Mouse (Mus musculus): ENCODE measurements around the gene Tdrkh.

Tdrkh gene

GRCm38 (mm10) chr3:94377028-94377923, 35.8 kb upstream of the Tdrkh start:
- Histone ChIP-seq H3K27me3 (ENCODE audit: control insufficient read depth, insufficient read depth, low read length, poor library complexity, severe bottlenecking) (no peaks in the 10 kb centered on the region), H3K36me3 (ENCODE audit: control insufficient read depth, insufficient read depth, low read length, poor library complexity, severe bottlenecking) (no peaks in the 10 kb centered on the region)
- DNase-seq (ENCODE audit: low read depth, low spot score): no peak

DNA sequence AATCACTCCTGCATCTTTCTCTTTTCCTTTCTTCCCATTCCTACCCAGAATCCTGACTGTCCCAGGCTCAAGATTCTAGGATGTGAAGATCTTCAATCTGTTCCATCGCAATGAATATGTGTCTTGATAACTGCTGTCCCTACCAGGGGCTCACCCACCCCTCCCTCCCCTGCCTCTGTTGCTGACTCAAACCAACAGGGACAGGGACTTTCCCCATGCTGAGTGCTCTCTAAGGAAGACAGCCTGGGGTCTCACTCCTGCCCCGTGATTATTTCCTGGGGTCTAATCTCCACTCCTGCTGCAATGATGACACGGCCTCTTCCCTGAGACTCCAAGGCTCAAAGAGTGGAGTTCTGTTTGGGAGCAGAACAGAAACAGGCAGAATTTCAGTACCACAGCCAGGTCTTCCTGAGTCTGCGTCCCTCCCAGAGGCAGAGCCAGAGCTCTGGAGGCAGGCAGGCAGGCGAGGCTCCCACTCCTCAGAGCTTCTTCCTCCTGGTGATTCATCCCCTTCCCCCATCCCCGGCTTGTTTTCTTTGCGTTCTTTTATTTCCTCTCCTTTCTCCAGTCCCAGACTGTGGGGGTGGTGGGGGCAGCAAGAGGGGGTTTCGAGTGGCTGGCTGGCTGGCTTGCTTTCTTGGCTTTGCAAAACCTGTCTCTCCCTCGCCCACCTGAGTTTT, 33.1 kb upstream of the Tdrkh start:
- no peaks in the 10 kb centered on the region for H3K36me3 ChIP-seq (ENCODE audit: control insufficient read depth, insufficient read depth, low read length, poor library complexity, severe bottlenecking)
- H3K27me3 ChIP-seq (ENCODE audit: control insufficient read depth, insufficient read depth, low read length, poor library complexity, severe bottlenecking): no peaks in the 10 kb centered on the region
- no peak for DNase-seq (ENCODE audit: low read depth, low spot score)

GRCm38 (mm10) chr3:94382308-94382707, 30.8 kb upstream of the Tdrkh start:
- DNase-seq (ENCODE audit: low read depth, low spot score): no peak
- Histone ChIP-seq H3K27me3 (ENCODE audit: control insufficient read depth, insufficient read depth, low read length, poor library complexity, severe bottlenecking) (no peaks in the 10 kb centered on the region), H3K36me3 (ENCODE audit: control insufficient read depth, insufficient read depth, low read length, poor library complexity, severe bottlenecking) (no peaks in the 10 kb centered on the region)

DNA sequence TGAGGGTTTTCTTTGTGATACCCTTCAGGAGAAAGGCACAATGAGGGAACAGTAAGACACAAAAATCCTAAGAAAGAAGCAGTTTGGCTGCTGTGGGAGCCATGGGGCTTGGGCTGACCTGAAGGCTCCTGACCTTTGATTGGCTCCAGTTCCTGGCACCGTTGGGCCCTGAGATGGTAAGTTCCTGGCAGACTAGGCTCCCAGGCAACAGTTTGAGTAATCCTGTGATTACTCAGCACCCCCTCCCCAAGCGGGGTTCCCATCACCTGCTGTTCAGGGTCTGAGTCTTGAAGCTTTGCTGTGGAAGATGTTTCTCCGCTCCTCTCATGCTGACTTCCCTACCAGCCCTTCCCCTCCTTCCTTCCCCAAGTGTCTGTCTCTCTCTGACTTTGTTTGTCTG, 29.6 kb upstream of the Tdrkh start:
- no peaks in the 10 kb centered on the region for H3K36me3 ChIP-seq (ENCODE audit: control insufficient read depth, insufficient read depth, low read length, poor library complexity, severe bottlenecking)
- H3K27me3 ChIP-seq (ENCODE audit: control insufficient read depth, insufficient read depth, low read length, poor library complexity, severe bottlenecking): no peaks in the 10 kb centered on the region
- no peak for DNase-seq (ENCODE audit: low read depth, low spot score)

GRCm38 (mm10) chr3:94386671-94387070, 26.4 kb upstream of the Tdrkh start:
- no peak for DNase-seq (ENCODE audit: low read depth, low spot score)
- no peaks in the 10 kb centered on the region for H3K27me3 ChIP-seq (ENCODE audit: control insufficient read depth, insufficient read depth, low read length, poor library complexity, severe bottlenecking)
- H3K36me3 ChIP-seq (ENCODE audit: control insufficient read depth, insufficient read depth, low read length, poor library complexity, severe bottlenecking): no peaks in the 10 kb centered on the region

- DNase-seq (ENCODE audit: low read depth, low spot score): no peak
- Histone ChIP-seq H3K27me3 (ENCODE audit: control insufficient read depth, insufficient read depth, low read length, poor library complexity, severe bottlenecking) (no peaks in the 10 kb centered on the region), H3K36me3 (ENCODE audit: control insufficient read depth, insufficient read depth, low read length, poor library complexity, severe bottlenecking) (no peaks in the 10 kb centered on the region)
These were observed 25.7 kb upstream of the Tdrkh start for GRCm38 (mm10) chr3:94387391-94387790.

GRCm38 (mm10) chr3:94388047-94388446, 25.0 kb upstream of the Tdrkh start:
- DNase-seq (ENCODE audit: low read depth, low spot score): no peak
- Histone ChIP-seq H3K27me3 (ENCODE audit: control insufficient read depth, insufficient read depth, low read length, poor library complexity, severe bottlenecking) (no peaks in the 10 kb centered on the region), H3K36me3 (ENCODE audit: control insufficient read depth, insufficient read depth, low read length, poor library complexity, severe bottlenecking) (no peaks in the 10 kb centered on the region)

DNA sequence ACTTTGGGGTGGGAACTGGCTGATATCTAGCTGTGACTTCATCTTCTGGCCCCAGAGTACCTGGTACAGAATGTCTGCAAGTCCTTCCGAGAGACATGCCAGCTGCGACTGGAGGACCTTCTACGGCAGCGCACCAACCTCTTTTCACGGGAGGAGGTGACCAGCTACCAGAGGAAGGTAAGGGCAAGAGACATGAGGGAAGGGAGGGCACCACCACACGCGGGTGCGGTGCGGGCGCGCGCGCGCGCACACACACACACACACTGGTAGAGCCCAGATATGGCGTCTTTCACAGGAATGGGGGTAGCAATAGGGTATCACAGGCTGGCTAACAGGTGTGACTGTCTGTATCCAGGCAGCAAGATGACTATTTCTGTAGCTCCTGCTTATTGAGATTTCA, 23.7 kb upstream of the Tdrkh start:
- no peak for DNase-seq (ENCODE audit: low read depth, low spot score)
- Histone ChIP-seq H3K36me3 (ENCODE audit: control insufficient read depth, insufficient read depth, low read length, poor library complexity, severe bottlenecking) (no peaks in the 10 kb centered on the region), H3K27me3 (ENCODE audit: control insufficient read depth, insufficient read depth, low read length, poor library complexity, severe bottlenecking) (no peaks in the 10 kb centered on the region)

- Histone ChIP-seq H3K27me3 (ENCODE audit: control insufficient read depth, insufficient read depth, low read length, poor library complexity, severe bottlenecking) (no peaks in the 10 kb centered on the region), H3K36me3 (ENCODE audit: control insufficient read depth, insufficient read depth, low read length, poor library complexity, severe bottlenecking) (no peaks in the 10 kb centered on the region)
- DNase-seq (ENCODE audit: low read depth, low spot score): no peak
These were observed 22.1 kb upstream of the Tdrkh start for GRCm38 (mm10) chr3:94391001-94391400.

DNA sequence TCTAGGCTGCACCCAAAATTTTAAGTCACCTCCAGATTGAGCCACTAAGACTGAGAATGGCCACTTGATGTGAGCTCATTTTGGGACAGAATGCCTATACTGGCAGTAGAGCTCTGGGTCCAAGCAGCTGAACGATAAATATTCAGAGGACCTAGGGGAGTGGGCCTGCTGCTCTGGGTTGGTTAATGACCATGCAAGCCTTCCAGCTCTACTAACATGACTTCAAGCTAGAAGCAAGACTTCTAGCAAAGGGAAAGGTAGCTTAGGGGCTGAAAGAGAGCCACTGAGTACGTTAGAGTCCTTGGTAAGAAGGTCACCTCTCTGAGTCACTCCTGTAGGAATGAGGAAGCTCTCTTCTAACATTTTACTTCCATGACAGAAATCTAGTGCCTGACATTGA, 20.9 kb upstream of the Tdrkh start:
- Histone ChIP-seq H3K36me3 (ENCODE audit: control insufficient read depth, insufficient read depth, low read length, poor library complexity, severe bottlenecking) (no peaks in the 10 kb centered on the region), H3K27me3 (ENCODE audit: control insufficient read depth, insufficient read depth, low read length, poor library complexity, severe bottlenecking) (no peaks in the 10 kb centered on the region)
- no peak for DNase-seq (ENCODE audit: low read depth, low spot score)

- no peaks in the 10 kb centered on the region for H3K27me3 ChIP-seq (ENCODE audit: control insufficient read depth, insufficient read depth, low read length, poor library complexity, severe bottlenecking)
- DNase-seq (ENCODE audit: low read depth, low spot score): no peak
- no peaks in the 10 kb centered on the region for H3K36me3 ChIP-seq (ENCODE audit: control insufficient read depth, insufficient read depth, low read length, poor library complexity, severe bottlenecking)
These were observed 20.0 kb upstream of the Tdrkh start for GRCm38 (mm10) chr3:94393049-94393448.

GRCm38 (mm10) chr3:94396336-94396735, 16.7 kb upstream of the Tdrkh start:
- no peak for DNase-seq (ENCODE audit: low read depth, low spot score)
- Histone ChIP-seq H3K27me3 (ENCODE audit: control insufficient read depth, insufficient read depth, low read length, poor library complexity, severe bottlenecking) (no peaks in the 10 kb centered on the region), H3K36me3 (ENCODE audit: control insufficient read depth, insufficient read depth, low read length, poor library complexity, severe bottlenecking) (no peaks in the 10 kb centered on the region)

- no peak for DNase-seq (ENCODE audit: low read depth, low spot score)
- H3K27me3 ChIP-seq (ENCODE audit: control insufficient read depth, insufficient read depth, low read length, poor library complexity, severe bottlenecking): no peaks in the 10 kb centered on the region
- no peaks in the 10 kb centered on the region for H3K36me3 ChIP-seq (ENCODE audit: control insufficient read depth, insufficient read depth, low read length, poor library complexity, severe bottlenecking)
These were observed 16.2 kb upstream of the Tdrkh start for GRCm38 (mm10) chr3:94396851-94397250.

GRCm38 (mm10) chr3:94398217-94398616, 14.9 kb upstream of the Tdrkh start, which contains the start of gene Lingo4:
Gene Lingo4 (plus strand): TSS chr3:94398517.
- no peaks in the 10 kb centered on the region for H3K36me3 ChIP-seq (ENCODE audit: control insufficient read depth, insufficient read depth, low read length, poor library complexity, severe bottlenecking)
- no peaks in the 10 kb centered on the region for H3K27me3 ChIP-seq (ENCODE audit: control insufficient read depth, insufficient read depth, low read length, poor library complexity, severe bottlenecking)
- no peak for DNase-seq (ENCODE audit: low read depth, low spot score)

- no peaks in the 10 kb centered on the region for H3K36me3 ChIP-seq (ENCODE audit: control insufficient read depth, insufficient read depth, low read length, poor library complexity, severe bottlenecking)
- no peak for DNase-seq (ENCODE audit: low read depth, low spot score)
- H3K27me3 ChIP-seq (ENCODE audit: control insufficient read depth, insufficient read depth, low read length, poor library complexity, severe bottlenecking): no peaks in the 10 kb centered on the region
These were observed 14.1 kb upstream of the Tdrkh start for GRCm38 (mm10) chr3:94398943-94399481.
